Mouse (Mus musculus): ENCODE measurements at regions not wholly inside any gene's neighbourhood (a gene's known extent, or its start where the extent isn't known, plus 50 kb on each side); places are given as distances from the start of the nearest gene placed in this dataset. TPM values are rescaled to one million over a fixed set of nuclear protein-coding genes. Genes with fewer than 3 reads are reported as not detected.

Small RNA genes in the stretch of these regions (microRNA-seq; reads per million reads assigned to microRNA genes)
- not detected for gene Gm26474

Data from left cerebral cortex, postnatal 36 days (tissue).